Mouse (Mus musculus): ENCODE data around the gene Prss2. TPM values are rescaled to one million over a fixed set of nuclear protein-coding genes. Genes with fewer than 3 reads are reported as not detected.

Gene Prss2
- total and polyA plus RNA-seq, 3 experiments: not detected

GRCm38 (mm10) chr6:41569078-41569477, 47.5 kb downstream of the Prss2 start:
- DNase-seq (ENCODE audit: low spot score) (no peak), ATAC-seq (ENCODE audit: extremely low read depth, insufficient number of reproducible peaks, low FRiP score, poor library complexity, severe bottlenecking) (no peak)
- no peaks in the 10 kb centered on the region for H3K9me3 ChIP-seq (replicated peaks)
- H3K4me1 ChIP-seq (ENCODE audit: insufficient read depth, low read depth, low read length): no peaks in the 10 kb centered on the region
- H3K36me3 ChIP-seq (replicated peaks): no peaks in the 10 kb centered on the region
- TF ChIP-seq CTCF (IDR thresholded peaks at IDR 0.05; ENCODE audit: low read depth, low read length) (no peak), TAL1 (conservative IDR thresholded peaks at IDR 0.05; ENCODE audit: low read depth, low read length) (no peak), GATA2 (IDR thresholded peaks at IDR 0.05; ENCODE audit: borderline replicate concordance, low read depth, low read length) (no peak), POLR2AphosphoS5 (IDR thresholded peaks at IDR 0.05; ENCODE audit: insufficient replicate concordance, low read depth, low read length) (no peak), GATA1 (IDR thresholded peaks at IDR 0.05; ENCODE audit: borderline replicate concordance, low read length) (no peak)
- H3K27me3 ChIP-seq (ENCODE audit: insufficient read depth, low read length): no peaks in the 10 kb centered on the region
- H3K4me3 ChIP-seq (ENCODE audit: low read depth, low read length): no peak overlapping the region

Other genes with a start within 250 kb of the Prss2 start
- gene Try4, start 219.5 kb upstream of the Prss2 start, total RNA-seq (2014; fragmentation: Nextera tagmentation): not detected in 2 replicates
- gene Try4, start 219.5 kb upstream of the Prss2 start, total RNA-seq (2017): not detected in 2 replicates
- not detected in 2 replicates for gene Try4, start 219.5 kb upstream of the Prss2 start, polyA plus RNA-seq (2012)
- gene Try5, start 204.9 kb upstream of the Prss2 start, total RNA-seq (2014; fragmentation: Nextera tagmentation): not detected in 2 replicates
- not detected in 2 replicates for gene Try5, start 204.9 kb upstream of the Prss2 start, total RNA-seq (2017)
- gene Try5, start 204.9 kb upstream of the Prss2 start, polyA plus RNA-seq (2012): not detected in 2 replicates
- not detected in 2 replicates for gene Try10, start 167.7 kb upstream of the Prss2 start, total RNA-seq (2014; fragmentation: Nextera tagmentation)
- not detected in 2 replicates for gene Try10, start 167.7 kb upstream of the Prss2 start, total RNA-seq (2017)
- gene Try10, start 167.7 kb upstream of the Prss2 start, polyA plus RNA-seq (2012): not detected in 2 replicates
- not detected in 2 replicates for gene Prss3, start 144.1 kb upstream of the Prss2 start, total RNA-seq (2014; fragmentation: Nextera tagmentation)
- gene Prss3, start 144.1 kb upstream of the Prss2 start, total RNA-seq (2017): not detected in 2 replicates
- gene Prss3, start 144.1 kb upstream of the Prss2 start, polyA plus RNA-seq (2012): not detected in 2 replicates
- not detected in 2 replicates for gene Gm5771, start 129.4 kb upstream of the Prss2 start, total RNA-seq (2014; fragmentation: Nextera tagmentation)
- gene Gm5771, start 129.4 kb upstream of the Prss2 start, total RNA-seq (2017): not detected in 2 replicates
- not detected in 2 replicates for gene Gm5771, start 129.4 kb upstream of the Prss2 start, polyA plus RNA-seq (2012)
- not detected in 2 replicates for gene Gm10334, start 75.6 kb upstream of the Prss2 start, total RNA-seq (2014; fragmentation: Nextera tagmentation)
- not detected in 2 replicates for gene Gm10334, start 75.6 kb upstream of the Prss2 start, total RNA-seq (2017)
- not detected in 2 replicates for gene Gm10334, start 75.6 kb upstream of the Prss2 start, polyA plus RNA-seq (2012)
- gene Prss1, start 62.9 kb upstream of the Prss2 start, total RNA-seq (2014; fragmentation: Nextera tagmentation): not detected in 2 replicates
- gene Prss1, start 62.9 kb upstream of the Prss2 start, total RNA-seq (2017): not detected in 2 replicates
- gene Prss1, start 62.9 kb upstream of the Prss2 start, polyA plus RNA-seq (2012): not detected in 2 replicates
- gene Ephb6, start 83.7 kb downstream of the Prss2 start, total RNA-seq (2014; fragmentation: Nextera tagmentation): not detected in 2 replicates
- 1.2 and 1.7 TPM in 2 replicates for gene Ephb6, start 83.7 kb downstream of the Prss2 start, total RNA-seq (2017)
- 0.12 and 0.46 TPM in 2 replicates for gene Ephb6, start 83.7 kb downstream of the Prss2 start, polyA plus RNA-seq (2012)
- not detected in 2 replicates for gene Trpv6, start 114.6 kb downstream of the Prss2 start, total RNA-seq (2014; fragmentation: Nextera tagmentation)
- 0.05 and 0.12 TPM in 2 replicates for gene Trpv6, start 114.6 kb downstream of the Prss2 start, total RNA-seq (2017)
- gene Trpv6, start 114.6 kb downstream of the Prss2 start, polyA plus RNA-seq (2012): not detected in 2 replicates
- gene Trpv5, start 159.0 kb downstream of the Prss2 start, total RNA-seq (2014; fragmentation: Nextera tagmentation): not detected in 2 replicates
- 0.16 TPM in 1 of 2 replicates, not detected in the other for gene Trpv5, start 159.0 kb downstream of the Prss2 start, total RNA-seq (2017)
- gene Trpv5, start 159.0 kb downstream of the Prss2 start, polyA plus RNA-seq (2012): not detected in 2 replicates
- not detected in 2 replicates for gene Llcfc1, start 162.6 kb downstream of the Prss2 start, total RNA-seq (2014; fragmentation: Nextera tagmentation)
- gene Llcfc1, start 162.6 kb downstream of the Prss2 start, total RNA-seq (2017): not detected in 2 replicates
- not detected in 2 replicates for gene Llcfc1, start 162.6 kb downstream of the Prss2 start, polyA plus RNA-seq (2012)
- 26.4 and 152 TPM in 2 replicates for gene Kel, start 182.6 kb downstream of the Prss2 start, total RNA-seq (2014; fragmentation: Nextera tagmentation)
- 14.7 and 16.5 TPM in 2 replicates for gene Kel, start 182.6 kb downstream of the Prss2 start, total RNA-seq (2017)
- 1.1 and 1.6 TPM in 2 replicates for gene Kel, start 182.6 kb downstream of the Prss2 start, polyA plus RNA-seq (2012)

All from G1E (cell line).